Mouse (Mus musculus) v-Abl transformed pro-B cells (cell line): Measurements from ENCODE around the gene Smchd1.
"Not testable (repeated sequence)": the region's sequence is repeated elsewhere in the genome, so short reads cannot be mapped to it uniquely, and the experiment has no call there.

Experiments
- in situ Hi-C, 2 experiments: fragments of 400-800 bp; cut with MboI; formaldehyde crosslinking; loops; one replicate each; pipeline ENCODE4 v1.15.1; 2025; ENCODE audit not compliant: unreplicated experiment in 2 of 2

The Smchd1 gene

GRCm38 (mm10) chr17:71460312-71460711 lies 14.8 kb downstream of the Smchd1 start:
- in situ Hi-C loops = loop anchor here in 1 of 2 experiments (25.0 kb wide), 1 partner anchor 152 kb away; the partner anchor contains the start of gene Wdr43

- in situ Hi-C loops = loop anchor here in 1 of 2 experiments (25.0 kb wide), 1 partner anchor 152 kb away; the partner anchor contains the start of gene Wdr43
These were observed 15.3 kb downstream of the Smchd1 start, which contains the start of gene Gm4707 for GRCm38 (mm10) chr17:71459818-71460217. Gm4707 (minus strand) TSS chr17:71459918.

GRCm38 (mm10) chr17:71457361-71457760 lies 17.8 kb downstream of the Smchd1 start:
- in situ Hi-C loops = loop anchor here in 1 of 2 experiments (25.0 kb wide), 1 partner anchor 155 kb away; the partner anchor contains the start of gene Wdr43

DNA sequence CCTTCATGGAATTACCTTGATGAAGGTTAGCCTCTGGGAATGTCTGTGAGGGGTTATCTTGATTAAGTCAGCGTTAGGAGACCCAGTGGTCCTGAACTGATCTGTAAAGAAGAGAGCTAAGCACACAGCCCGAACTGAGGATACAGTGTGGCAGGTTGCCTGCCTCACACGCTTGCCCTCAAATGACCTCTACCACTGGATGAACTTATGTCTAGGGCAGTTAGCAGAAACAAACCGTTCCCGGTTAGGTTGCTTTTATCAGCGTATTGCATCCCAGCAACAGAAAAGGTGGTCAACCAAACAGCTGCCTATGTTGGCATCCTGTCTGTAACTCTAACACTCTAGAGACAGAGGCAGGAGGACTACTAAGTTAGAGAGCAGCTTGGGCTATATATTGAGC lies 30.0 kb downstream of the Smchd1 start:
- in situ Hi-C loops = no loop called here

GRCm38 (mm10) chr17:71444718-71445117 lies 30.4 kb downstream of the Smchd1 start:
- in situ Hi-C loops = no loop called here

DNA sequence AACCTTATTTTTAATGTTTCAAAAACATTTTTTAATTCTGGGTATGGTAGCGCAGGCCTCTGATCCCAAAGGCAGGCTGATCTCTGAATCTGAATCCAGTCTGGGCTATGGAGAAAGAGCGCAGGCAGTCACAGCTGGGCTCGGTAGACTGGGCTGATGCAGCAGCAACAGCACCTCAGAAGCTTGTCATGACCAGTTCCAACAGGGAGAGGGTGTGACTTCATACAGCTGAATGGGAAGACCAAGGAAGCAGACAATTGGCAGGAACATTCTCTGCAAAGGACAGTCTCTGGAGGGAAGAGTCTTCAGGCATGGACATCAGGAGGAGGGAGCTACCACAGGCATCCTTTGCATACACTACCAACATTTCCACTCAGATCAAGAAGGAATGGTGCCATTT lies 31.0 kb downstream of the Smchd1 start:
- in situ Hi-C loops = no loop called here

GRCm38 (mm10) chr17:71443273-71443672 lies 31.9 kb downstream of the Smchd1 start:
- in situ Hi-C loops = no loop called here

DNA sequence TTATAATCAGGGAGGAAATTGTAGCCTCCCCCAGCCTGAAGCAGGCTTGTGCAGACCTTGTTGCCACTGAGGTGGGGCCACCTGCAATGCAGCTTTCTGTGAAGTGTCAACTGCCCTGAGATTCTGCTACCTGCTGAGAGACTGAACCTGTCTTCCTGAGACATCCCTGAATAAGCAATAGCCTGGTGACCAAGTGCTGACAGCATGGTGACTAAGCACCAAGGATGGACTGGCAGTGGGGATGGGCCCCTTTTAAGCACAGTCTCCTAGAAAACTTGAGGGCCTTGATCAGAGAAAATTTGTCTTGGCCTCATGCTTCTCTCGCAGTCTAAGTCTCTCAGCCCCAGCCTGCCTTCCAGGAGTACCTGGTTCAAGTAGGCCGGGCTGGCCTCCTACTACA lies 52.6 kb downstream of the Smchd1 start:
- in situ Hi-C loops = not testable (repeated sequence)

DNA sequence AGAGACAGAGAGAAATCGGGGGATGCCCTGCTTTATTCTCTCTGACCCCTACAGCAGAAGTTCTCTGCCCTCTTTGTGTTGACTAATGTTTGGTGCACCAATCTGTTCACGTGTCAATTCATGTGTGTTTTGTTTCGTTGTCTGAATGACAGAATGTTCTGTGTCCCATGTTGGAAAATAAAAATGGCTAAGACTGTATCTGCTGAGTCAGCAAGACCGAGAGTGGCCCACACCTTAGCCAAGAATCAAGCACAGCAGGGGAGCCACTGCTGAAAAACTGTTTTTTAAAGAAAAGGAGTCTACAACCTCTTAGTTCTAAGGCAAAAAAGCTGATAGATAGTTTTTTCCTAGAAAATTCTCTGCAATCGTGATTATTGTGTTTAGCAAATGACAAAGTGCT lies 55.7 kb downstream of the Smchd1 start:
- in situ Hi-C loops = loop anchor here in 1 of 2 experiments (10.0 kb wide), 1 partner anchor 355 kb away; no protein-coding TSS in a partner anchor

- in situ Hi-C loops = loop anchor here in 1 of 2 experiments (10.0 kb wide), 1 partner anchor 352 kb away; no protein-coding TSS in a partner anchor
These were observed 58.1 kb downstream of the Smchd1 start for GRCm38 (mm10) chr17:71417008-71417407.

DNA sequence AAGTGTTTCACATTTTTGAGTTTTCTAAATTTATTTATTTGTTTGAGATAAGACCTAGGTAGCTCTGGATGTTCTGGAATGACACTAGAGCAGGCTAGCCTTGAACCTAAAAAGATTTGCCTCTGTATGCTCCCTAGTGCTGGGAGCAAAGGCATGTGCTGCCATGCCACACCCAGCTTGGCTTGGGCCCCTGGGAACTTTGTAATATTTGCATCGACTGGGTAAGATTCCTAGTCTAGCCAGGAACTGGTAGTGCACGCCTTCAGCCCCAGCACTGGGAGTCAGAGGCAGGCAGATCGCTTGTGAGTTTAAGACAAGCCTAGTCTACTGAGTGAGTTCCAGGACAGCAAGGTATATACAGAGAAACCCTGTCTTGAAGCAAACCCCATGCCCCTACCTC lies 87.7 kb downstream of the Smchd1 start:
- in situ Hi-C loops = no loop called here

- in situ Hi-C loops = no loop called here
These were observed 94.8 kb downstream of the Smchd1 start for GRCm38 (mm10) chr17:71380346-71380745.

- in situ Hi-C loops = no loop called here
These were observed 97.2 kb downstream of the Smchd1 start for GRCm38 (mm10) chr17:71377901-71378300.

- in situ Hi-C loops = no loop called here
These were observed 119.6 kb downstream of the Smchd1 start for GRCm38 (mm10) chr17:71355526-71355925.

DNA sequence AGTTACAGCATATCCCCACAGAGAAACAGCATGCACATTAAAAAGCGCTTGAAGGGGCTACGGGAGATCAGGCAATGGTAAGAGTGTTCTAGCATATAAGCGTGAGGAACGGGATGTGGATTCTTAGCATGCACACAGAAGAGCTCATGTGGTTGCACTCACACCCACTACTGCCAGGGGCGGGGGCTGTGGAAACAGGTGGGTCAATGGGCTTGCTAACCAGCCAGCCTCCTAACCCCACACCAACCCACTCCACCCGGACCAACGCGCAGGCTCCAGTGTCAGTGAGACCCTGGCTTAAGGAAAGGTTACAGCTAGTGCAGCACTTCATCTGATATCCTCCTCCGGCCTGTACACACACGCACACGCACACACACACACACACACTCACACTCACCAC lies 120.9 kb downstream of the Smchd1 start:
- in situ Hi-C loops = no loop called here

GRCm38 (mm10) chr17:71348188-71348587 lies 127.0 kb downstream of the Smchd1 start:
- in situ Hi-C loops = no loop called here

GRCm38 (mm10) chr17:71342006-71342405 lies 133.1 kb downstream of the Smchd1 start:
- in situ Hi-C loops = no loop called here

DNA sequence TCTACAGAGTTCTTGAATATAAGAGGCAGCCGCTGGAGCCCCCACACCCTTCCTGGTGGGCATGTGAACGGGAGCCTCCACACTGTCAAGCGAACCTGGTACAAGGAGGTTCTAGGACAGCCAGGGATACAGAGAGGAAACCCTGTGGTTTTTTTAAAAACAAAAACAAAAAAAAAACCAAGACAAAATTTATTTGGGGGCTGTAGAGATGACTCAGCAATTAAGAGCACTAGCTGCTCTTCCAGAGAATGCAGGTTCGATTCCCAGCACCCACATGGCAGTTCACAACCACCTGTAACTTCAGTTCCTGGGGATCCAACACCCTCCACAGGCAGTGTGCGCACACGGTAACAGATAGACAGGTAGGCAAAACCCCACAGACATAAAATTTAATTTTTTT lies 136.5 kb downstream of the Smchd1 start:
- in situ Hi-C loops = no loop called here

DNA sequence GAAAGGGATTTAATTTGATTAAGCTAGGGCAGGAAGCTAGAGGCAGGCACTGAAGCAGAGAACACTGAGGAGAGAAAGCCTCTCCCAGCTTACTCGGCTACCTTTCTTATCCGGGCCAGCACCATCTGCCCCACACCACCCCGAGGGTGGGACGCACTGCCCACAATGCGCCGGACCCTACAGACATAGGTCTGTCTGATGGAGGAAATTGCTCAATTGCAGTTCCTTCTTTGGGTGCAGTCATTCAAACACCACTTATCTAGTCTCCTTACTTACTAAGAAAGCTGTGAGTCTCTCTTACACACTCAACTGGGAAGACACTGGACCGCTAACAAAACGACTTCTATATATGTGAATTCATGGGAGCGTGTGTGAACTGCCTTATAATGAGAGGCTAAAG lies 137.6 kb downstream of the Smchd1 start:
- in situ Hi-C loops = no loop called here

GRCm38 (mm10) chr17:71336421-71336820 lies 138.7 kb downstream of the Smchd1 start:
- in situ Hi-C loops = no loop called here

DNA sequence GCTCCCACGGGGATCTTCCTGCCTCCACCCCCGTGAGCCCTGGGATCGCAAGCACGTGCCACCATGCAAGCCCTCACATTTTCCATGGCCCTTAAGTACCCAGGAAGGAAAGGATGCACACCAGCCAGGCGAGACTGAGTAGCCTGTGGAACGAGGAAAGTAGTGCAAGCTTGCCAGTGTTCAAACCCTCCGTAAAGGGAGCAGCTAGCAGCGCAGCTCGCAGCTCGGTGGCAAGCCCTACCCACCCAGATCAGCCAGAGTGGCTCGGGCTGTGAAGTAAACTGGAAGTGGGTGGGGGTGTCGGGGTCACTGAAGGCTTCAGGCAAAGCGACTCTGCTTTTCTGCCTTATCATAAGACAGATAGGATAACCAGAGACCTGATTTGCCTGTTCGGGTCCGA lies 142.8 kb downstream of the Smchd1 start:
- in situ Hi-C loops = no loop called here

- in situ Hi-C loops = not testable (repeated sequence)
These were observed 154.4 kb downstream of the Smchd1 start for GRCm38 (mm10) chr17:71320731-71321130.

GRCm38 (mm10) chr17:71319361-71319760 lies 155.8 kb downstream of the Smchd1 start:
- in situ Hi-C loops = no loop called here
